Mouse (Mus musculus) urinary bladder, postnatal 4 days (tissue): ENCODE data around the gene Ddx4.

Experiments
- DNase-seq, 2 experiments: peaks; one replicate each; pipeline ENCODE4 v3.0.0; 2021 to 2022; ENCODE audit warnings: low spot score in 2 of 2

The Ddx4 gene

GRCm38 (mm10) chr13:112553304-112553703, 99.0 kb downstream of the Ddx4 start:
- DNase-seq: no peak

GRCm38 (mm10) chr13:112551641-112552548, 100.4 kb downstream of the Ddx4 start:
- DNase-seq: no peak
